Mouse (Mus musculus) limb, embryonic 15.5 days (tissue): ENCODE results near the gene Auh. TPM values are rescaled to one million over a fixed set of nuclear protein-coding genes. Genes with fewer than 3 reads are reported as not detected.
A peak's percentile ranks its signal among the peaks of the same experiment; 100 is the strongest.

Source experiments
- ATAC-seq: fragments of 200-750 bp; cut with Nextera tagmentation; 2 replicates; pipeline ENCODE4 v1.8.0; 2017; ENCODE audit warnings: low read depth, moderate TSS enrichment; ENCODE audit not compliant: insufficient number of reproducible peaks, low FRiP score, low TSS enrichment
- H3K27ac ChIP-seq: fragments of 300-500 bp; sonication (generic); 2 replicates; pipeline ENCODE4 v1.5.1; 2015; ENCODE audit warnings: moderate library complexity, mild to moderate bottlenecking, inconsistent platforms
- H3K27me3 ChIP-seq: fragments of 300-500 bp; sonication (generic); 2 replicates; pipeline ENCODE4 v1.6.1; 2015; ENCODE audit warnings: inconsistent platforms
- H3K36me3 ChIP-seq: fragments of 300-500 bp; sonication (generic); 2 replicates; pipeline ENCODE4 v1.6.1; 2015; ENCODE audit warnings: inconsistent platforms
- H3K4me1 ChIP-seq: fragments of 300-500 bp; sonication (generic); 2 replicates; pipeline ENCODE4 v1.6.1; 2015; ENCODE audit warnings: inconsistent platforms
- H3K4me2 ChIP-seq: fragments of 300-500 bp; sonication (generic); 2 replicates; pipeline ENCODE4 v1.6.1; 2015; ENCODE audit warnings: mild to moderate bottlenecking, inconsistent platforms
- H3K4me3 ChIP-seq: fragments of 300-500 bp; sonication (generic); 2 replicates; pipeline ENCODE4 v1.5.1; 2015; ENCODE audit warnings: mild to moderate bottlenecking, inconsistent platforms
- H3K9ac ChIP-seq: fragments of 300-500 bp; sonication (generic); 2 replicates; pipeline ENCODE4 v1.6.1; 2015; ENCODE audit warnings: inconsistent platforms
- H3K9me3 ChIP-seq: fragments of 300-500 bp; sonication (generic); 2 replicates; pipeline ENCODE4 v1.6.1; 2016; ENCODE audit warnings: inconsistent platforms
- WGBS: fragments of 180-500 bp; shearing (Covaris S2); methylation state at CpG from one replicate; pipeline ENCODE4 v1.1.7; 2015; 5-methylcytosine and 5-hydroxymethylcytosine counted together
- polyA plus RNA-seq: library from polyadenylated mRNA; unstranded; fragments of >200 nt; fragmentation: Nextera tagmentation; extraction: Ambion mirVana; gene quantifications from 2 replicates; pipeline ENCODE4 v1.2.1, GENCODE M21; 2015

Gene Auh
- polyA plus RNA-seq, 1 experiment from 2014 or later, result 39.6 TPM

GRCm38 (mm10) chr13:52897806-52898205 is 31.7 kb downstream of the Auh start:
- no peak overlapping the region for H3K27ac ChIP-seq
- ATAC-seq, result no peak
- WGBS, result 63% methylated on average over 6 of the region's 6 CpGs
- H3K4me3 ChIP-seq, result no peak overlapping the region
- H3K9me3 ChIP-seq, result no peaks in the 10 kb centered on the region
- H3K4me1 ChIP-seq, result peaks cover 11% of the 10 kb centered on the region; the same call in 1 of the 2 replicates
- peaks cover 9% of the 10 kb centered on the region for H3K36me3 ChIP-seq
- no peaks in the 10 kb centered on the region for H3K27me3 ChIP-seq
- H3K9ac ChIP-seq, result no peak overlapping the region
- no peak overlapping the region for H3K4me2 ChIP-seq

GRCm38 (mm10) chr13:52892791-52893190 is 36.7 kb downstream of the Auh start:
- Histone ChIP-seq H3K4me2 (no peak overlapping the region), H3K4me1 (peaks cover 7% of the 10 kb centered on the region; the same call in 1 of the 2 replicates), H3K27me3 (no peaks in the 10 kb centered on the region), H3K9me3 (no peaks in the 10 kb centered on the region), H3K36me3 (peaks cover 9% of the 10 kb centered on the region), H3K9ac (no peak overlapping the region), H3K4me3 (no peak overlapping the region), H3K27ac (no peak overlapping the region)
- no peak for ATAC-seq
- WGBS, result 92% methylated on average over 1 of the region's 1 CpGs

- Histone ChIP-seq H3K4me1 (peaks cover 7% of the 10 kb centered on the region; the same call in 1 of the 2 replicates), H3K9me3 (no peaks in the 10 kb centered on the region), H3K4me3 (no peak overlapping the region), H3K4me2 (no peak overlapping the region), H3K36me3 (peaks cover 9% of the 10 kb centered on the region; the same call in 1 of the 2 replicates), H3K27ac (peak overlapping the region; percentile 65; the same call in 1 of the 2 replicates), H3K27me3 (no peaks in the 10 kb centered on the region), H3K9ac (no peak overlapping the region)
- ATAC-seq, result no peak
- 39% methylated on average over 10 of the region's 10 CpGs for WGBS
Observed at GRCm38 (mm10) chr13:52892065-52892503, 37.4 kb downstream of the Auh start.

GRCm38 (mm10) chr13:52890313-52890712 is 39.2 kb downstream of the Auh start:
- WGBS, result 82% methylated on average over 9 of the region's 9 CpGs
- H3K9ac ChIP-seq, result no peak overlapping the region

GRCm38 (mm10) chr13:52886779-52887178 is 42.7 kb downstream of the Auh start:
- Histone ChIP-seq H3K27ac (no peak overlapping the region), H3K9ac (no peak overlapping the region), H3K4me1 (peaks cover 2% of the 10 kb centered on the region; the same call in 1 of the 2 replicates), H3K36me3 (0 out of 2 replicates have a peak, but pooled peaks cover 7% of the 10 kb centered on the region), H3K4me2 (no peak overlapping the region), H3K27me3 (no peaks in the 10 kb centered on the region), H3K4me3 (no peak overlapping the region), H3K9me3 (no peaks in the 10 kb centered on the region)
- no peak for ATAC-seq
- 80% methylated on average over 7 of the region's 7 CpGs for WGBS

More at GRCm38 (mm10) chr13:52890313-52890712, 39.2 kb downstream of the Auh start:
- no peaks in the 10 kb centered on the region for H3K9me3 ChIP-seq
- peaks cover 7% of the 10 kb centered on the region; the same call in 1 of the 2 replicates for H3K4me1 ChIP-seq
- H3K4me3 ChIP-seq, result no peak overlapping the region
- no peak for ATAC-seq
- H3K27me3 ChIP-seq, result no peaks in the 10 kb centered on the region
- no peak overlapping the region for H3K27ac ChIP-seq
- peaks cover 12% of the 10 kb centered on the region; the same call in 1 of the 2 replicates for H3K36me3 ChIP-seq
- no peak overlapping the region for H3K4me2 ChIP-seq

- no peak for ATAC-seq
- WGBS, result 80% methylated on average over 4 of the region's 4 CpGs
- no peaks in the 10 kb centered on the region for H3K27me3 ChIP-seq
- H3K36me3 ChIP-seq, result 0 out of 2 replicates have a peak, but pooled peaks cover 7% of the 10 kb centered on the region
- no peak overlapping the region for H3K4me3 ChIP-seq
- H3K4me2 ChIP-seq, result no peak overlapping the region
- peaks cover 5% of the 10 kb centered on the region for H3K4me1 ChIP-seq
- H3K9me3 ChIP-seq, result no peaks in the 10 kb centered on the region
- no peak overlapping the region for H3K27ac ChIP-seq
- H3K9ac ChIP-seq, result no peak overlapping the region
Observed at GRCm38 (mm10) chr13:52883960-52884326, 45.5 kb downstream of the Auh start.

GRCm38 (mm10) chr13:52883084-52883959 is 46.2 kb downstream of the Auh start:
- H3K4me3 ChIP-seq, result no peak overlapping the region
- H3K27ac ChIP-seq, result no peak overlapping the region
- no peak overlapping the region for H3K4me2 ChIP-seq
- 62% methylated on average over 19 of the region's 19 CpGs for WGBS
- H3K9ac ChIP-seq, result no peak overlapping the region
- H3K36me3 ChIP-seq, result 0 out of 2 replicates have a peak, but pooled peaks cover 4% of the 10 kb centered on the region
- H3K9me3 ChIP-seq, result no peaks in the 10 kb centered on the region
- peaks cover 5% of the 10 kb centered on the region for H3K4me1 ChIP-seq
- ATAC-seq, result no peak
- no peaks in the 10 kb centered on the region for H3K27me3 ChIP-seq

GRCm38 (mm10) chr13:52880386-52880785 is 49.1 kb downstream of the Auh start:
- no peak overlapping the region for H3K9ac ChIP-seq
- H3K4me1 ChIP-seq, result peaks cover 5% of the 10 kb centered on the region
- H3K9me3 ChIP-seq, result no peaks in the 10 kb centered on the region
- no peak overlapping the region for H3K27ac ChIP-seq
- 36% methylated on average over 5 of the region's 5 CpGs for WGBS
- peak; percentile 63; the same call in 1 of the 2 replicates for ATAC-seq
- H3K4me2 ChIP-seq, result no peak overlapping the region
- no peaks in the 10 kb centered on the region for H3K27me3 ChIP-seq
- no peak overlapping the region for H3K4me3 ChIP-seq
- no peaks in the 10 kb centered on the region for H3K36me3 ChIP-seq

GRCm38 (mm10) chr13:52879918-52880317 is 49.6 kb downstream of the Auh start:
- peak overlapping the region; percentile 60 for H3K27ac ChIP-seq
- H3K27me3 ChIP-seq, result no peaks in the 10 kb centered on the region
- no peaks in the 10 kb centered on the region for H3K9me3 ChIP-seq
- ATAC-seq, result peak; percentile 31; the same call in 1 of the 2 replicates
- no peaks in the 10 kb centered on the region for H3K36me3 ChIP-seq
- 58% methylated on average over 12 of the region's 12 CpGs for WGBS
- H3K4me3 ChIP-seq, result no peak overlapping the region
- H3K9ac ChIP-seq, result no peak overlapping the region
- peaks cover 5% of the 10 kb centered on the region for H3K4me1 ChIP-seq
- 0 out of 2 replicates have a peak overlapping the region, but pooled peaks have one; percentile 8 for H3K4me2 ChIP-seq

GRCm38 (mm10) chr13:52879291-52879690 is 50.2 kb downstream of the Auh start:
- H3K9ac ChIP-seq, result no peak overlapping the region
- 73% methylated on average over 9 of the region's 9 CpGs for WGBS
- peak overlapping the region; percentile 60 for H3K27ac ChIP-seq
- no peak overlapping the region for H3K4me2 ChIP-seq
- no peak for ATAC-seq
- no peaks in the 10 kb centered on the region for H3K9me3 ChIP-seq
- peaks cover 5% of the 10 kb centered on the region for H3K4me1 ChIP-seq
- H3K4me3 ChIP-seq, result no peak overlapping the region
- no peaks in the 10 kb centered on the region for H3K27me3 ChIP-seq
- H3K36me3 ChIP-seq, result no peaks in the 10 kb centered on the region

GRCm38 (mm10) chr13:52878823-52879222 is 50.7 kb downstream of the Auh start:
- no peak overlapping the region for H3K4me3 ChIP-seq
- H3K9me3 ChIP-seq, result no peaks in the 10 kb centered on the region
- H3K4me1 ChIP-seq, result peaks cover 5% of the 10 kb centered on the region
- WGBS, result 73% methylated on average over 7 of the region's 7 CpGs
- no peak overlapping the region for H3K9ac ChIP-seq
- no peak overlapping the region for H3K27ac ChIP-seq
- no peak overlapping the region for H3K4me2 ChIP-seq
- no peak for ATAC-seq
- H3K36me3 ChIP-seq, result no peaks in the 10 kb centered on the region
- H3K27me3 ChIP-seq, result no peaks in the 10 kb centered on the region
